Mouse (Mus musculus): Measurements from ENCODE around the gene Dlk1. TPM values are rescaled to one million over a fixed set of nuclear protein-coding genes. Genes with fewer than 3 reads are reported as not detected.
A peak's percentile ranks its signal among the peaks of the same experiment; 100 is the strongest.

The Dlk1 gene
- polyA plus RNA-seq, 1 experiment from 2014 or later = 477 TPM

DNA sequence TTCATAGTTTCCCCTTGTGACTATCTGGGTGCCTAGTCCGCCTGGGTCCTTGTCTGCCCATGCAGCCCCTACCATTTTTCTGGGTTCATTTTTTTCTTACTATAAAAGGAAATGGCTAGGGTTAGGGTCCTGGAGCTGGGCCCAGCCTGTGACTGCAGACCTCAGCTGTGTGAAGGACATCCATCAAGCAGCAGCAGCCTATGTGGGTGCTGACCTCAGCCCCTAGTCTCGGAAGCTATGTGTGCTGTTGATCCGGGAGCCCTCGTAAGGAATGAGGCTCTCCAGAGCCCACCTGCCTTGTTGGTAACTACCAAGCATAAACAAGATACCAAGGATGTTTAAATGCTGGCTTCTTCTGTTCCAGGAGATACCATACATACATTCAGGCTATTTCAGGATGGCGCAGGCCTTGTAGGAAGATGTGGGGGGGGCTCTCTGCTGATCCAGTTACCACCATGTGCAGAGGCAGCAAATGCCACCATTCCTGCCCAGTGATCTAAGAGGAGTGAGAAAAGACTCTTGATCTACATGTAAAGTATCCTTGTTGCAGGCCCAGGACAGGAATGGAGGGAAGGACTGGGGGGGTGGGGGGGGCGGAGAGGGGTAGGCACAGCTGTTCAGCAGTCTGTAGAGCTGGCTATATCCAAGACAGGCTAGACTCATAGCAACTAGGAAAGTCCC, 49.9 kb downstream of the Dlk1 start:
- no peak overlapping the region for H3K4me3 ChIP-seq (ENCODE audit: low read depth, low read length)
- H3K4me2 ChIP-seq (replicated peaks; ENCODE audit: low read depth, low read length) = no peak overlapping the region
- no peaks in the 10 kb centered on the region for H3K4me1 ChIP-seq (ENCODE audit: control insufficient read depth, insufficient read depth, low read length)
- ATAC-seq (ENCODE audit: insufficient number of reproducible peaks, insufficient read depth, low FRiP score, low read depth) = no peak
- no peaks in the 10 kb centered on the region for H3K27me3 ChIP-seq (ENCODE audit: control insufficient read depth, insufficient read depth, low read length)
- 69% methylated on average over 6 of the region's 6 CpGs for WGBS
- no peak overlapping the region for H3K27ac ChIP-seq (ENCODE audit: low read length)
- no peak overlapping the region for H3K9ac ChIP-seq (replicated peaks; ENCODE audit: low read depth, low read length)
- H3K9me3 ChIP-seq (ENCODE audit: control insufficient read depth, low read depth, low read length) = no peaks in the 10 kb centered on the region
- H3K36me3 ChIP-seq (ENCODE audit: control insufficient read depth, insufficient read depth, low read length) = no peaks in the 10 kb centered on the region

DNA sequence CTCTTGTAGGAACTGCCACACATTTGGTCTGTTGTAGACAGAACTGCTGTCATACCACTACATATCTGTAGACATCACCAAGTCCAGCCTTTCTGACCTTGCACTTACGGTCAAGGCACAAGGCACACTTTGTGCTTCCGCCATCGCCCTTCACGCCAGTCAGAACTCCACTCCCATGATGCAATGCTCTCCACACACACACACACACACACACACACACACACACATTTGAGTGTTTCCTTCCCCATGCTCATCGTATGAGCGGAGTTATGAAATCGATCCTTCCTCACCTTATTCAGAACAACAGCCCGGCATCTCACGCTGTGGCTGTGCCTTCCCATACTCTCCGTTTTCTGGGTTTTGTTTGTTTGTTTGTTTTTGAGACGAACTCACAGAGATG, 55.1 kb downstream of the Dlk1 start:
- no peaks in the 10 kb centered on the region for H3K9me3 ChIP-seq (ENCODE audit: control insufficient read depth, low read depth, low read length)
- peaks cover 34% of the 10 kb centered on the region for H3K4me1 ChIP-seq (ENCODE audit: control insufficient read depth, insufficient read depth, low read length)
- H3K4me3 ChIP-seq (ENCODE audit: low read depth, low read length) = no peak overlapping the region
- no peak overlapping the region for H3K9ac ChIP-seq (replicated peaks; ENCODE audit: low read depth, low read length)
- ATAC-seq (ENCODE audit: insufficient number of reproducible peaks, insufficient read depth, low FRiP score, low read depth) = no peak
- no peak overlapping the region for H3K4me2 ChIP-seq (replicated peaks; ENCODE audit: low read depth, low read length)
- H3K27ac ChIP-seq (ENCODE audit: low read length) = no peak overlapping the region
- no peaks in the 10 kb centered on the region for H3K36me3 ChIP-seq (ENCODE audit: control insufficient read depth, insufficient read depth, low read length)
- no peaks in the 10 kb centered on the region for H3K27me3 ChIP-seq (ENCODE audit: control insufficient read depth, insufficient read depth, low read length)
- 78% methylated on average over 11 of the region's 11 CpGs for WGBS

DNA sequence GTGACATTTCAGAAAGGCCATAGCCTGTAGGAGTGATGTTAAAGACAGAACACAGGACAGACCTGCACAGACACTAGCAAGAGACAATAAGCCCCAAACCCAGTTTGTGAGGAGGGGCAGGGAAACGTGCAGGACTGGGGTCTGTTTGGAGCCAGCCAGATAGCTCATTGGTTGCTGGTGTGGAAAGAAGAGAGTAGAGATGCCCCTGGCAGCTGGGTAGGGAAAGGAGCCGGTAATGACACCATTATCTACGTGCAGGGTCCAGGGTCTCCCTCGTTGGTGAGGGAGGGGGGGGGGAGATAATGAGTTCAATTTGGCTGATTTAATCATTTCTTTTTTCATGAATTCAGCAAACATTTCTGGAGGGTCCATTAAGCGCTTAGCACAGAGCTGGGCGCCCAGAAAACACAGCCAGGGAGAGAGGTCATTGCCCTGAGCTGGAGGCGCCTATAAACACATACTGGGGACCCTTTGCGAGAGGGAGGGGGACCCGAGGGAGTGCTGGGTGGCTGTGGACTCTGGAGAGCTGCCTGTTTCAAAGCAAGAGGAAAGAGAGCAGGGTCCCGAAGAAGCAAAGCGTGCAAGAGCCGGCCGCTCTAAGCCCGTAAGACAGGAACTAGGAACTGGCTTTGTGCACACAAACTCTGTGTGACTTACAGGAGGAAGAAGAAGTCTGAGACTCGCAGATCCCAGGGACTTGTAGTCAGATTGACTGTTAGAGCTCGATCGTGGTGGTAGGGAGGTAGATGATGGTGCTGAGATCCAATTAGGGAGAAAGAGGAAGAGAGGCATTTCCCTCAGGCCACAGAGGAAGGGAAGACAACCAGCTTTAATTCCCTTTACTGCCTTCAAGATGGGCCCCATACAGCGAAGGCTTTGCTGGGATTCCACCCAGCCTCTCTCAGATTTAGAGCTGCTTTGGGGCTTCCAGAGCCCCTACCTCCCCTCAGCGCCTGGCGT, 56.2 kb downstream of the Dlk1 start:
- 21% methylated on average over 20 of the region's 20 CpGs for WGBS
- Histone ChIP-seq H3K4me1 (ENCODE audit: control insufficient read depth, insufficient read depth, low read length) (peaks cover 39% of the 10 kb centered on the region), H3K27me3 (ENCODE audit: control insufficient read depth, insufficient read depth, low read length) (no peaks in the 10 kb centered on the region), H3K9ac (replicated peaks; ENCODE audit: low read depth, low read length) (no peak overlapping the region), H3K9me3 (ENCODE audit: control insufficient read depth, low read depth, low read length) (no peaks in the 10 kb centered on the region), H3K36me3 (ENCODE audit: control insufficient read depth, insufficient read depth, low read length) (no peaks in the 10 kb centered on the region), H3K4me3 (ENCODE audit: low read depth, low read length) (no peak overlapping the region), H3K27ac (ENCODE audit: low read length) (peak overlapping the region; percentile 35; the same call in 1 of the 2 replicates), H3K4me2 (replicated peaks; ENCODE audit: low read depth, low read length) (0 out of 2 replicates have a peak overlapping the region, but pooled peaks have one; percentile 4)
- no peak for ATAC-seq (ENCODE audit: insufficient number of reproducible peaks, insufficient read depth, low FRiP score, low read depth)

DNA sequence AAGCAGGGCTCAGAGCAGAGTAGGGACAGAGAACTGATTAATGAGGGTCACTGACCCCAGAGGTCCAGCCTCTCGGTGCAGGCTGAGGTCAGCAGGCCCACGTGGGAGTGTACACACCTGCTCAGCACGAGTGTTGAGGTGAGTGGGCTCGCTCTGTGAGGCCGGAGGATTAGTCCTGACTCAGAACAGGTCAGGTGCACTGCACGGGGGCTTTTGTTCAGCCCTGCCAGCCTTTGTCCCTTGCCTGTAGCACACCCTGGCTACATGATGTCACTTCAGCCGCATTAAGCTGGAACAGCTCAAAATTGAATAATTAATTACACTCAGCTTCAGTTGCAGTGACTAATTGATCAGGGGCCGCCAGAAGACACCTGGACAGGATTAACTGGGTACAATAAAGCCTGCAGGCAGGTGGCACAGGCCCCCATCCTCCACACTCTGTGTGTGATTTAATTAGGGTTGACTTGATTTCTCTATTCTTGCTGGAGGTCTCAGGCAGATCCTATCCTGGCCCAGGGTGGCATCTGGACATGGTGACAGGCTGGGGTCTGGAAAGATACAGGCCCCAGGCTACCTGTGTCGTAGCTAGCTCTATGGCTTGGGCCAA, 57.0 kb downstream of the Dlk1 start:
- WGBS = 32% methylated on average over 9 of the region's 9 CpGs
- H3K4me3 ChIP-seq (ENCODE audit: low read depth, low read length) = no peak overlapping the region
- no peak overlapping the region for H3K9ac ChIP-seq (replicated peaks; ENCODE audit: low read depth, low read length)
- no peaks in the 10 kb centered on the region for H3K27me3 ChIP-seq (ENCODE audit: control insufficient read depth, insufficient read depth, low read length)
- no peaks in the 10 kb centered on the region for H3K36me3 ChIP-seq (ENCODE audit: control insufficient read depth, insufficient read depth, low read length)
- no peak overlapping the region for H3K4me2 ChIP-seq (replicated peaks; ENCODE audit: low read depth, low read length)
- H3K4me1 ChIP-seq (ENCODE audit: control insufficient read depth, insufficient read depth, low read length) = peaks cover 39% of the 10 kb centered on the region
- no peaks in the 10 kb centered on the region for H3K9me3 ChIP-seq (ENCODE audit: control insufficient read depth, low read depth, low read length)
- peak overlapping the region; percentile 44 for H3K27ac ChIP-seq (ENCODE audit: low read length)
- ATAC-seq (ENCODE audit: insufficient number of reproducible peaks, insufficient read depth, low FRiP score, low read depth) = no peak

DNA sequence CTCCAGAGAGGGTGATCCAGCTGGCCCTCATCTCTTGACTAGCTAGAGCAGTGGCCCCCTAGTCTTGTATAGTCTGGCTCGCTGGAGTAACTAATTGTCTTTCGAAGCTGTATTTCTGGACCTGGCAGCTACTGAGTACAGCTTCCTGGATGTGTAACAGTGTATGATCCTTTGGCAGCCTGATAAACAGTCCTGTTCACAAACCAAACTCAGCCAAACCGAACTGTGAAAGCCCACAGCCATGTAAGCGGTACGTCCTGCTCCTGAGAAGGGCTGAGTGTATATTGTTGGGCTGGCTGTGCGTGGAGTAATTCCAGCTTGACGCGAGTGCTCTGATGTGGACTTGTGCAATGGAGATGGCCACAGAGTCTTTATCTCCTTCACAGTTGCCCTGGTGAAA, 57.6 kb downstream of the Dlk1 start:
- Histone ChIP-seq H3K9me3 (ENCODE audit: control insufficient read depth, low read depth, low read length) (no peaks in the 10 kb centered on the region), H3K27me3 (ENCODE audit: control insufficient read depth, insufficient read depth, low read length) (no peaks in the 10 kb centered on the region), H3K9ac (replicated peaks; ENCODE audit: low read depth, low read length) (no peak overlapping the region), H3K27ac (ENCODE audit: low read length) (peak overlapping the region; percentile 44), H3K4me1 (ENCODE audit: control insufficient read depth, insufficient read depth, low read length) (peaks cover 39% of the 10 kb centered on the region), H3K4me3 (ENCODE audit: low read depth, low read length) (no peak overlapping the region), H3K36me3 (ENCODE audit: control insufficient read depth, insufficient read depth, low read length) (no peaks in the 10 kb centered on the region), H3K4me2 (replicated peaks; ENCODE audit: low read depth, low read length) (no peak overlapping the region)
- WGBS = 45% methylated on average over 8 of the region's 8 CpGs
- no peak for ATAC-seq (ENCODE audit: insufficient number of reproducible peaks, insufficient read depth, low FRiP score, low read depth)

DNA sequence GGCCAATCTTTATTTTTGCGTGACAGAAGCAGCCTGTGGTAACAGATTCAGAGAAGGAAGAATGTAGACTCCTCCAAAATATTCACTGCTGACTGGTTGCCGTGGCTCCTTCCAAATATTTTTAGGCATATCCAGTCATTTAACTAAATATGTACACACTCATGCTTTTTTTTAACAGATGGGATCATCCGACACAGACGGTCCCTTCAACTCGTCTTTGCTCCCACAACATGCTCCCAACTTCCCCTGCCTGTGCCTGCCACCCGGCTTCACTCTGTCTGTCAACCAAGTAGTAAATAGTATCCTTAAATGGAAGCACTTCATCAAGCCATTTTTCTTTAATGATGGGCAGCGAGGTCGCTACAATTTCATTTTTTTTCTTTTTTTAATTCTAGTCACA, 58.8 kb downstream of the Dlk1 start:
- Histone ChIP-seq H3K4me3 (ENCODE audit: low read depth, low read length) (no peak overlapping the region), H3K27me3 (ENCODE audit: control insufficient read depth, insufficient read depth, low read length) (no peaks in the 10 kb centered on the region), H3K9ac (replicated peaks; ENCODE audit: low read depth, low read length) (no peak overlapping the region), H3K27ac (ENCODE audit: low read length) (no peak overlapping the region), H3K36me3 (ENCODE audit: control insufficient read depth, insufficient read depth, low read length) (no peaks in the 10 kb centered on the region), H3K4me2 (replicated peaks; ENCODE audit: low read depth, low read length) (no peak overlapping the region), H3K9me3 (ENCODE audit: control insufficient read depth, low read depth, low read length) (no peaks in the 10 kb centered on the region), H3K4me1 (ENCODE audit: control insufficient read depth, insufficient read depth, low read length) (peaks cover 41% of the 10 kb centered on the region)
- ATAC-seq (ENCODE audit: insufficient number of reproducible peaks, insufficient read depth, low FRiP score, low read depth) = no peak
- WGBS = 60% methylated on average over 8 of the region's 8 CpGs

DNA sequence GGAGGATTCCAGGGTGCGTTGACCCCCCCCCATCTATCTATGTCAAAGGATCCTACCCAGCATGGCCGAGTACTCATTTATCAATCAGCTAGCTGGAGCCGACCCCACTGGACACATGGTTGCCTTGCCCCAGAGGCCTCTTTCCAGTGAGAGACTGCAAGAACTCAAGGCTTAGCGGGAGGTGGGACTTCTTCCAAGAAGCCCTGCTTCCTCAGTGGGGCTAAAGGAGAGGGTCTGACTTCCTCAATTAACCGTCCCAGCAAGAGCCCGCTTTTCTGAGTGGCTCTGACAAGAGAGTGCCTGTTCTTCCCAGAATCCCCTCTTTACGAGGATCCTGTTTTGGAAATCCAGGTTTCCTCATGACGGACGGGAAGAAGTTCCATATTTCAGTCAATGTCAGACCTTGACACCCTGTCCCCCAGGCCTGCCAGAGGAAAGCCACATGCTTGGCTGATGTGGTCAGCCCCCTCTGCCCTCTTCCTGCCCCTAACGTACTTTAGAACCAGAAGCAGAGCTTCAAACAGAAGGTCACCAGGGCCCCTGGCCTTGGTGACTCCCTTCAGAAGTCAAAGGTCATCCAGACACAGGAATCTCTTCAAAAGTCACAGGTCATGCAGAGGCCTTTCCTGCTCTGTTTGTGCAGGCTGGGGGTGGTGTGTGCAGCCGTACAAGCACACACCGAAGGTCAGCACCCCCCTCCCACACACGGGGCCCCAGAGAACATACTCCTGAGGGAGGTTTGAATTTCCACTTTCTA, 59.7 kb downstream of the Dlk1 start:
- Histone ChIP-seq H3K9ac (replicated peaks; ENCODE audit: low read depth, low read length) (no peak overlapping the region), H3K4me2 (replicated peaks; ENCODE audit: low read depth, low read length) (no peak overlapping the region), H3K4me1 (ENCODE audit: control insufficient read depth, insufficient read depth, low read length) (peaks cover 44% of the 10 kb centered on the region), H3K27ac (ENCODE audit: low read length) (peak overlapping the region; percentile 39; the same call in 1 of the 2 replicates), H3K9me3 (ENCODE audit: control insufficient read depth, low read depth, low read length) (no peaks in the 10 kb centered on the region), H3K36me3 (ENCODE audit: control insufficient read depth, insufficient read depth, low read length) (no peaks in the 10 kb centered on the region), H3K27me3 (ENCODE audit: control insufficient read depth, insufficient read depth, low read length) (no peaks in the 10 kb centered on the region), H3K4me3 (ENCODE audit: low read depth, low read length) (no peak overlapping the region)
- WGBS = 25% methylated on average over 13 of the region's 13 CpGs
- no peak for ATAC-seq (ENCODE audit: insufficient number of reproducible peaks, insufficient read depth, low FRiP score, low read depth)

Measured in stomach, embryonic 14.5 days (tissue).